ENCODE assay signal across 9 mouse cellular contexts in genomic region chr13:20207950-20208642, GRCm38 (mm10).
DNase-seq lines count a peak whose midpoint lies in the region; ATAC-seq and TF ChIP-seq lines count a peak whose summit lies in the region.
"Had no signal": no experiment of that assay in that cellular context is flagged by ENCODE, and none has a peak within 500 bp of the region (broad histone marks: within the 10 kb centered on the region; RNA-seq: fewer than 3 reads in every experiment).

No protein-coding gene starts in this region.

- H3K27ac ChIP-seq in kidney, adult 2 months (ENCODE audit: insufficient read depth, low read depth, low read length), result no peak overlapping the region
- no peak overlapping the region for H3K27ac ChIP-seq in forebrain, embryonic 14.5 days (ENCODE audit: low read depth, low read length)
- H3K27ac ChIP-seq in lung, embryonic 16.5 days (ENCODE audit: low read length), result peak overlapping the region; percentile 76
- H3K27ac ChIP-seq in midbrain, embryonic 13.5 days, result no peak overlapping the region

- ATAC-seq in forebrain, embryonic 14.5 days, result 0 out of 2 replicates have a peak, but pooled peaks have one; percentile 23
- peak; percentile 86 for ATAC-seq in lung, embryonic 16.5 days (ENCODE audit: low read depth)
- ATAC-seq in midbrain, embryonic 13.5 days, result no peak

- no peaks in the 10 kb centered on the region for H3K36me3 ChIP-seq in kidney, adult 2 months (ENCODE audit: control insufficient read depth, insufficient read depth, low read length)
- no peaks in the 10 kb centered on the region for H3K36me3 ChIP-seq in forebrain, embryonic 14.5 days (ENCODE audit: control insufficient read depth, insufficient read depth, low read length)
- H3K36me3 ChIP-seq in lung, embryonic 16.5 days (ENCODE audit: control insufficient read depth, insufficient read depth, low read length), result peaks cover 3% of the 10 kb centered on the region; the same call in 1 of the 2 replicates
- H3K36me3 ChIP-seq in midbrain, embryonic 13.5 days, result no peaks in the 10 kb centered on the region

- TF ChIP-seq POLR2A in kidney, adult 2 months (IDR thresholded peaks at IDR 0.05; ENCODE audit: low read depth, low read length), result no peak

- H3K9ac ChIP-seq in forebrain, embryonic 14.5 days (ENCODE audit: low read length), result no peak overlapping the region
- H3K9ac ChIP-seq in lung, embryonic 16.5 days (ENCODE audit: low read length), result no peak overlapping the region
- no peak overlapping the region for H3K9ac ChIP-seq in midbrain, embryonic 13.5 days (replicated peaks)

- H3K4me3 ChIP-seq in kidney, adult 2 months (ENCODE audit: insufficient read depth, low read depth, low read length), result no peak overlapping the region
- no peak overlapping the region for H3K4me3 ChIP-seq in forebrain, embryonic 14.5 days (ENCODE audit: low read depth, low read length)
- no peak overlapping the region for H3K4me3 ChIP-seq in lung, embryonic 16.5 days (ENCODE audit: low read length)
- H3K4me3 ChIP-seq in midbrain, embryonic 13.5 days (replicated peaks), result no peak overlapping the region

- H3K27me3 ChIP-seq in kidney, adult 2 months (replicated peaks; ENCODE audit: control insufficient read depth, insufficient read depth, low read length), result no peaks in the 10 kb centered on the region
- H3K27me3 ChIP-seq in forebrain, embryonic 14.5 days (replicated peaks; ENCODE audit: control insufficient read depth, insufficient read depth, low read length), result no peaks in the 10 kb centered on the region
- no peaks in the 10 kb centered on the region for H3K27me3 ChIP-seq in lung, embryonic 16.5 days (ENCODE audit: control insufficient read depth, insufficient read depth, low read depth, low read length)
- H3K27me3 ChIP-seq in midbrain, embryonic 13.5 days, result no peaks in the 10 kb centered on the region

- no peaks in the 10 kb centered on the region for H3K4me1 ChIP-seq in kidney, adult 2 months (ENCODE audit: control insufficient read depth, insufficient read depth, low read length)
- no peaks in the 10 kb centered on the region for H3K4me1 ChIP-seq in forebrain, embryonic 14.5 days (ENCODE audit: control insufficient read depth, insufficient read depth, low read length)
- H3K4me1 ChIP-seq in lung, embryonic 16.5 days (replicated peaks; ENCODE audit: control insufficient read depth, insufficient read depth, low read length), result peaks cover 23% of the 10 kb centered on the region
- no peaks in the 10 kb centered on the region for H3K4me1 ChIP-seq in midbrain, embryonic 13.5 days (replicated peaks)

- no peak for TF ChIP-seq CTCF in kidney, adult 2 months (conservative IDR thresholded peaks at IDR 0.05; ENCODE audit: insufficient read depth, insufficient read length, low read depth, low read length)

- peak; percentile 25 for DNase-seq in kidney, adult 2 months
- DNase-seq in kidney, adult 11 months, result no peak
- DNase-seq in R1 (ENCODE audit: low read depth, low spot score), result peak; percentile 80
- no peak for DNase-seq in forebrain, embryonic 14.5 days (ENCODE audit: low spot score)
- no peak for DNase-seq in T-cell, adult 2 months (ENCODE audit: low spot score)
- DNase-seq in left cerebral cortex, adult 9 months (ENCODE audit: low spot score in 2 of 2), result no peak
- DNase-seq: right cerebral cortex, postnatal 25 days had no signal

- 43% methylated on average over 7 of the region's 7 CpGs for WGBS in kidney, adult 2 months
- WGBS in forebrain, embryonic 14.5 days, result 60% methylated on average over 7 of the region's 7 CpGs
- WGBS in lung, embryonic 16.5 days, result 18% methylated on average over 7 of the region's 7 CpGs
- 68% methylated on average over 7 of the region's 7 CpGs for WGBS in midbrain, embryonic 13.5 days

- H3K9me3 ChIP-seq in forebrain, embryonic 14.5 days (replicated peaks; ENCODE audit: control insufficient read depth, low read length), result no peaks in the 10 kb centered on the region
- H3K9me3 ChIP-seq in lung, embryonic 16.5 days (ENCODE audit: control insufficient read depth, low read length), result no peaks in the 10 kb centered on the region
- H3K9me3 ChIP-seq in midbrain, embryonic 13.5 days, result no peaks in the 10 kb centered on the region

- no peak overlapping the region for H3K4me2 ChIP-seq in forebrain, embryonic 14.5 days (ENCODE audit: low read length)
- H3K4me2 ChIP-seq in lung, embryonic 16.5 days (ENCODE audit: low read depth, low read length), result no peak overlapping the region
- H3K4me2 ChIP-seq in midbrain, embryonic 13.5 days (replicated peaks), result no peak overlapping the region

Comparison
In these comparisons a context has a peak if more than half of its experiments do, and no peak if none do; other contexts are left out.
1. DNase-seq: peak in kidney, adult 2 months (single experiment) and R1 (single experiment); none in kidney, adult 11 months (single experiment), forebrain, embryonic 14.5 days (single experiment), T-cell, adult 2 months (single experiment) and left cerebral cortex, adult 9 months (0 of 2).